Mouse (Mus musculus) macrophage (primary cell): ENCODE measurements at regions not wholly inside any gene's neighbourhood (a gene's known extent, or its start where the extent isn't known, plus 50 kb on each side); places are given as distances from the start of the nearest gene placed in this dataset.

Source experiments
- H3K27ac ChIP-seq: fragments of 350-480 bp; formaldehyde crosslinking; 2 replicates; pipeline ENCODE4 v1.9.0; 2021
- H3K36me3 ChIP-seq: fragments of 350-480 bp; formaldehyde crosslinking; 2 replicates; pipeline ENCODE4 v1.9.0; 2021; ENCODE audit errors: inconsistent target
- H3K4me3 ChIP-seq: fragments of 350-480 bp; formaldehyde crosslinking; 2 replicates; pipeline ENCODE4 v1.9.0; 2021; ENCODE audit errors: inconsistent target
- H3K79me2 ChIP-seq: fragments of 350-480 bp; formaldehyde crosslinking; 2 replicates; pipeline ENCODE4 v1.9.0; 2021; ENCODE audit errors: inconsistent target
- WGBS: methylation state at CpG from one replicate; pipeline ENCODE4 v1.1.7; 2026; ENCODE audit warnings: inconsistent platforms; ENCODE audit not compliant: missing documents; 5-methylcytosine and 5-hydroxymethylcytosine counted together

- Histone ChIP-seq H3K4me3 (no peak overlapping the region), H3K79me2 (no peaks in the 10 kb centered on the region), H3K36me3 (no peaks in the 10 kb centered on the region), H3K27ac (no peak overlapping the region)
- 58% methylated on average over 5 of the region's 5 CpGs for WGBS
These were observed 107.7 kb upstream of the Acvr2a start for GRCm38 (mm10) chr2:48706188-48706587.

GRCm38 (mm10) chr2:48716206-48716605, 97.7 kb upstream of the Acvr2a start:
- 10% methylated on average over 4 of the region's 4 CpGs for WGBS
- Histone ChIP-seq H3K27ac (no peak overlapping the region), H3K79me2 (no peaks in the 10 kb centered on the region), H3K4me3 (no peak overlapping the region), H3K36me3 (no peaks in the 10 kb centered on the region)

- H3K79me2 ChIP-seq, result no peaks in the 10 kb centered on the region
- H3K27ac ChIP-seq, result no peak overlapping the region
- no peak overlapping the region for H3K4me3 ChIP-seq
- 0% methylated on average over 1 of the region's 1 CpGs for WGBS
- H3K36me3 ChIP-seq, result no peaks in the 10 kb centered on the region
These were observed 96.1 kb upstream of the Acvr2a start for GRCm38 (mm10) chr2:48717770-48718169.

- Histone ChIP-seq H3K79me2 (no peaks in the 10 kb centered on the region), H3K36me3 (no peaks in the 10 kb centered on the region), H3K27ac (no peak overlapping the region), H3K4me3 (no peak overlapping the region)
- WGBS, result 90% methylated on average over 2 of the region's 2 CpGs
These were observed 95.6 kb upstream of the Acvr2a start for GRCm38 (mm10) chr2:48718261-48718660.

- WGBS, result 91% methylated on average over 8 of the region's 8 CpGs
- no peaks in the 10 kb centered on the region for H3K36me3 ChIP-seq
- no peaks in the 10 kb centered on the region for H3K79me2 ChIP-seq
- H3K4me3 ChIP-seq, result no peak overlapping the region
- H3K27ac ChIP-seq, result no peak overlapping the region
These were observed 83.1 kb upstream of the Acvr2a start for GRCm38 (mm10) chr2:48730780-48731179.

DNA sequence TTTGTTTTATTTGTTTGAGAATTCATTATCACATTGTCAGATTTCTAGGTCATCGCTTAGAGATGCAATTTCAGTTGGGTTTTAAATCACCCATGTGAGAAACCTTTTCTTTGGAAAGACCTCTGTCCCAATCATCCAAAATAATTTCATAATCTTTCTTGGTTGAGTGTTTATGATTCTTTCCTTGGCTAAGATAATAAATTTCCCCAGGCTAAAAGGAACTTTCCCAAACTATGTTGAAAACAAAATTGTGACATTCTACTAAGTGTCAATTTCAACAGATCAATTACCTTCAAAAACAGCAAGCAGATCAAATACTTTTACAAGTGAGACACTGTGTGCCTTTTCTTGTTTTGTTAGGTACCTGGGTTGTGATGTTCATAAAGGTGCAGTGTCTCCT, 80.0 kb upstream of the Acvr2a start:
- Histone ChIP-seq H3K4me3 (no peak overlapping the region), H3K27ac (no peak overlapping the region), H3K36me3 (no peaks in the 10 kb centered on the region), H3K79me2 (no peaks in the 10 kb centered on the region)
- WGBS, result 83% methylated on average over 1 of the region's 1 CpGs

DNA sequence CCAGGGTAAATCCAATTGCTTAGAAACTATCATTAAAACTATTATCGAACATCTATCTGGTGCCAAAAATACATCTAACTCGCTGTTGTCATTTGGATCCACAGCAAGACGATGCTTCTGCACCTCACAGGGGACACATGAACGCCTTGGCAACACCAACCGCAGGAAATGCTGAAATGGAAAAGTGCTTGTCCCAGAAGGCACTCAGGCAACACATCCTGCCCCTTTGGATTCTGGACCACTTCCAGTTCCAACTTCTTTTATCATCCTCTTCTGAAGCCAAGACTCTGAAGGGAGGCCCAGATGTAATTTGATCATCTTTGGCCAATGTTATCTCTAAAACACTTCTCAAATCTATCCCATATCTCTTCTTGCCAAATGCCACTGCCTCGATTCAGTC, 79.4 kb upstream of the Acvr2a start:
- no peaks in the 10 kb centered on the region for H3K36me3 ChIP-seq
- no peak overlapping the region for H3K4me3 ChIP-seq
- 94% methylated on average over 6 of the region's 6 CpGs for WGBS
- no peak overlapping the region for H3K27ac ChIP-seq
- no peaks in the 10 kb centered on the region for H3K79me2 ChIP-seq

DNA sequence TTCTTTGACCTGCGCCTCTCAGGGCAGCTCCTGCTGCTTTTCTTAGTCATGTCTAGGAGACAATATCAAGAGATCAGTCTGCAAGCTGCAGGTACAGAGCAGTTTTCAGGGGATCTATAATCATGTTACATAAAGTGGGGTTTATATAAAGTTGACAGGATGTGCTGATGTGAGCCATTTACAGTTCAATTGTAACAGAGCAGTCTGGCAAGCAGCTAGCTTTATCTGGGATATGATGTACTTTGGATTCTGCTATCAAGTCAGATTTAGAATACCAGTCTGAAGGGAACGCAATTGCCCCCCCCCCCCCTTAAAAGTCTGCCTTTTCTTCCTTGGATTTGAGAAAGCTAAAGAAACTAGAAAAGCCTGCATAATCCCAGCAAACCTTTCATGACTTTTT, 77.6 kb upstream of the Acvr2a start:
- Histone ChIP-seq H3K27ac (no peak overlapping the region), H3K36me3 (no peaks in the 10 kb centered on the region), H3K4me3 (no peak overlapping the region), H3K79me2 (no peaks in the 10 kb centered on the region)
- 96% methylated on average over 2 of the region's 2 CpGs for WGBS
